Mouse (Mus musculus): ENCODE results near the gene Fdps.

- TF ChIP-seq CTCF (IDR thresholded peaks at IDR 0.05; ENCODE audit: extremely low read depth, insufficient read length, insufficient replicate concordance, low read depth, low read length) (no peak), POLR2A (IDR thresholded peaks at IDR 0.05; ENCODE audit: low read depth, low read length) (no peak)
Measured at GRCm38 (mm10) chr3:89132285-89133062, 30.7 kb upstream of the Fdps start.

All from small intestine, adult 2 months (tissue).